Mouse (Mus musculus): ENCODE measurements around the gene Tppp3. TPM values are rescaled to one million over a fixed set of nuclear protein-coding genes. Genes with fewer than 3 reads are reported as not detected.

The Tppp3 gene
- total and polyA plus RNA-seq, 2 experiments: 0.65 to 0.80 TPM

DNA sequence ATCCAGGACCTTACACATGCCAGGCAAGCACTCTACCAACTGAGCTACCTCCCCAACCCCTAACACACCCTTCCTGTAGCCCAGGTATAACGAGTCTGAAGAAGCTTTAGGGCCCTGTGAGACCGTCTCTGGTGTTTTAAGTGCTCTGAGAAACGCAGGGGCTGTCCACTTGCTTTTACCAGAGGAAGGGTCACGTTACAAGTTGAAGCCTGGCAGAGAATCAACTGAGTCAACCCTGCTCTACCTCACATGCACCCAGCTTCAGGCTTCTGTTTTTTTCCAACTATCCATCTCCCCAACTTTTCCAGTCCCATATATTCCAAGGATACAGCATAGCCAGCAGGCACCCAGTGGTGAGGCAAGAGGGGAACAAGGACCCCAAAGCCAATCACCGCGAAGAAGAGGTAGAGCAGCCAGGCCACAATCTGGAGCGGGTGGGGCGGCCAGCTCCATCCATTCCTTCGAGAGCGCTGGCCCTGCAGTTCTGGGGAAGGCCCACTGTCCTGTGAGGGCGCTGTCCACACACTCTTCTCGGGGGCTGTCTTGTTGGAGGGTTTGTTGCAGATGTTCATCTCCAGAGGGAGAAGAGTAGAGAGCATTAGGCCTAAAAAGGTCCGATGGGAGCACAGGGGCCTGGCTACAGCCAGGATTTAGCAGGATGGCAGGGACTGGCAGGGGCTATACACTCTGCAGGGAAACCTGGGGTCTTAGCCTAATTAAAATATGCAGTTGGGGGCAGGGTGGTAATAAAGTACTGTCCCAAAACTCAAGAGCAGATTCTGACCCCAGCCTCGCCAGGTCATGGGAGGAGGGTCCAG is 12.1 kb upstream of the Tppp3 start:
- Histone ChIP-seq H3K27me3 (ENCODE audit: control insufficient read depth, insufficient read depth, low read length) (no peaks in the 10 kb centered on the region), H3K4me1 (ENCODE audit: control insufficient read depth, insufficient read depth, low read length) (no peaks in the 10 kb centered on the region), H3K36me3 (ENCODE audit: control insufficient read depth, insufficient read depth, low read length) (no peaks in the 10 kb centered on the region), H3K9ac (ENCODE audit: low read depth, low read length) (no peak overlapping the region), H3K27ac (replicated peaks; ENCODE audit: insufficient read depth, low read depth, low read length) (no peak overlapping the region), H3K4me3 (ENCODE audit: insufficient read depth, low read depth, low read length) (no peak overlapping the region), H3K79me2 (ENCODE audit: control insufficient read depth, insufficient read depth, low read length) (no peaks in the 10 kb centered on the region)
- no peak for DNase-seq (ENCODE audit: extremely low read depth, low read depth, low spot score)
- WGBS: 67% methylated on average over 14 of the region's 14 CpGs
- TF ChIP-seq POLR2A (IDR thresholded peaks at IDR 0.05; ENCODE audit: extremely low read depth, insufficient read depth, low read length) (no peak), CTCF (IDR thresholded peaks at IDR 0.05; ENCODE audit: low read depth, low read length) (peak; percentile 40)

DNA sequence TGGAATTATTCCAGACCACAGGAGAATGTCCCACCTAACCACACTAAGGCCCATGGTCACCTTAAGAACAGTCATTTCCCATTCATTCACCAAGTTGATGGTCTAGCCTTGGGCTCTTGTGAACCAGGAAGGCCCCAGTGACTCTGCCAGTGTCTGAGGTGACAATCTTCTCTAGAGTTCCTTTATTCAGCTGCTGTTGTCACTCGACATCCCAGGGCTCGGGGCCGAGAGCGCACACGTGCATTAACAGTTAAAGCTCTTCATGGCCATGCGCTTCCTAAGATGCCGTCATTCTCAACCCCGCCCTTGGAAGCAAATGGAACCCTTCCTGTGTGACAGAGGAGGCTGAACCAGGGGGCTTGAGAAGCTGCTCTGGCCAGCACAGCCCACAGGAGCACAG is 10.8 kb upstream of the Tppp3 start:
- H3K79me2 ChIP-seq (ENCODE audit: control insufficient read depth, insufficient read depth, low read length): no peaks in the 10 kb centered on the region
- H3K4me3 ChIP-seq (ENCODE audit: insufficient read depth, low read depth, low read length): no peak overlapping the region
- no peak for DNase-seq (ENCODE audit: extremely low read depth, low read depth, low spot score)
- no peaks in the 10 kb centered on the region for H3K4me1 ChIP-seq (ENCODE audit: control insufficient read depth, insufficient read depth, low read length)
- 93% methylated on average over 8 of the region's 8 CpGs for WGBS
- H3K36me3 ChIP-seq (ENCODE audit: control insufficient read depth, insufficient read depth, low read length): no peaks in the 10 kb centered on the region
- H3K27ac ChIP-seq (replicated peaks; ENCODE audit: insufficient read depth, low read depth, low read length): no peak overlapping the region
- no peaks in the 10 kb centered on the region for H3K27me3 ChIP-seq (ENCODE audit: control insufficient read depth, insufficient read depth, low read length)
- no peak overlapping the region for H3K9ac ChIP-seq (ENCODE audit: low read depth, low read length)
- TF ChIP-seq POLR2A (IDR thresholded peaks at IDR 0.05; ENCODE audit: extremely low read depth, insufficient read depth, low read length): no peak
- TF ChIP-seq CTCF (IDR thresholded peaks at IDR 0.05; ENCODE audit: low read depth, low read length): no peak

- Histone ChIP-seq H3K27ac (replicated peaks; ENCODE audit: insufficient read depth, low read depth, low read length) (no peak overlapping the region), H3K36me3 (ENCODE audit: control insufficient read depth, insufficient read depth, low read length) (no peaks in the 10 kb centered on the region), H3K79me2 (ENCODE audit: control insufficient read depth, insufficient read depth, low read length) (no peaks in the 10 kb centered on the region), H3K4me3 (ENCODE audit: insufficient read depth, low read depth, low read length) (no peak overlapping the region), H3K9ac (ENCODE audit: low read depth, low read length) (no peak overlapping the region), H3K27me3 (ENCODE audit: control insufficient read depth, insufficient read depth, low read length) (no peaks in the 10 kb centered on the region), H3K4me1 (ENCODE audit: control insufficient read depth, insufficient read depth, low read length) (no peaks in the 10 kb centered on the region)
- no peak for DNase-seq (ENCODE audit: extremely low read depth, low read depth, low spot score)
- TF ChIP-seq POLR2A (IDR thresholded peaks at IDR 0.05; ENCODE audit: extremely low read depth, insufficient read depth, low read length) (no peak), CTCF (IDR thresholded peaks at IDR 0.05; ENCODE audit: low read depth, low read length) (peak; percentile 55; the same call in 1 of the 2 replicates)
- 80% methylated on average over 6 of the region's 6 CpGs for WGBS
Observed at GRCm38 (mm10) chr8:105481453-105481852, 10.1 kb upstream of the Tppp3 start.

DNA sequence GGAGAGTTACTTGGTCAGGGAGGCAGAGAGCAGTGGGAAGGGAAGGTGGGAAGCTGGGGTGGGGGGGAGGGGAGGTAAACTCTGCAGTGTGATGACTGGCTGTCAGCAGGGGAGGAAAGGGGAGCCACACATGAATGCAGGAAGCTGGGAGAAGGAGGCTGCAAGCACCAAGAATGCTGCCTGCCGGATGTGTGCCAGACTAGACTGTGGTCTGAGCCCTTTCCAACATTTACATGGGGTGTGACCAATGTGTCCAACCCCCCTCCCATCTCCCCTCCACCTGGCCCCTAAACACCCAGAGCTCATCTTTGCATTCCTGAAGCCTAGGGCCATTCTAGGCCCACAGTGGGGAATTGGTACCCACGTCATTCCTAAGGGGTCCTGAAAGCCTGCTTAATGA is 9.7 kb upstream of the Tppp3 start:
- WGBS: 49% methylated on average over 2 of the region's 2 CpGs
- Histone ChIP-seq H3K27me3 (ENCODE audit: control insufficient read depth, insufficient read depth, low read length) (no peaks in the 10 kb centered on the region), H3K9ac (ENCODE audit: low read depth, low read length) (no peak overlapping the region), H3K4me3 (ENCODE audit: insufficient read depth, low read depth, low read length) (no peak overlapping the region), H3K27ac (replicated peaks; ENCODE audit: insufficient read depth, low read depth, low read length) (no peak overlapping the region), H3K36me3 (ENCODE audit: control insufficient read depth, insufficient read depth, low read length) (no peaks in the 10 kb centered on the region), H3K79me2 (ENCODE audit: control insufficient read depth, insufficient read depth, low read length) (no peaks in the 10 kb centered on the region), H3K4me1 (ENCODE audit: control insufficient read depth, insufficient read depth, low read length) (no peaks in the 10 kb centered on the region)
- no peak for TF ChIP-seq CTCF (IDR thresholded peaks at IDR 0.05; ENCODE audit: low read depth, low read length)
- TF ChIP-seq POLR2A (IDR thresholded peaks at IDR 0.05; ENCODE audit: extremely low read depth, insufficient read depth, low read length): no peak
- no peak for DNase-seq (ENCODE audit: extremely low read depth, low read depth, low spot score)

- no peaks in the 10 kb centered on the region for H3K27me3 ChIP-seq (ENCODE audit: control insufficient read depth, insufficient read depth, low read length)
- TF ChIP-seq CTCF (IDR thresholded peaks at IDR 0.05; ENCODE audit: low read depth, low read length) (no peak), POLR2A (IDR thresholded peaks at IDR 0.05; ENCODE audit: extremely low read depth, insufficient read depth, low read length) (no peak)
- WGBS: 86% methylated on average over 3 of the region's 3 CpGs
Observed at GRCm38 (mm10) chr8:105477792-105478191, 6.5 kb upstream of the Tppp3 start.

More at GRCm38 (mm10) chr8:105477792-105478191, 6.5 kb upstream of the Tppp3 start:
- Histone ChIP-seq H3K4me3 (ENCODE audit: insufficient read depth, low read depth, low read length) (no peak overlapping the region), H3K9ac (ENCODE audit: low read depth, low read length) (no peak overlapping the region), H3K4me1 (ENCODE audit: control insufficient read depth, insufficient read depth, low read length) (peaks cover 6% of the 10 kb centered on the region; the same call in 1 of the 2 replicates), H3K27ac (replicated peaks; ENCODE audit: insufficient read depth, low read depth, low read length) (no peak overlapping the region), H3K36me3 (ENCODE audit: control insufficient read depth, insufficient read depth, low read length) (no peaks in the 10 kb centered on the region), H3K79me2 (ENCODE audit: control insufficient read depth, insufficient read depth, low read length) (no peaks in the 10 kb centered on the region)
- no peak for DNase-seq (ENCODE audit: extremely low read depth, low read depth, low spot score)

Measured in liver, adult 2 months (tissue).